Mouse (Mus musculus) heart, postnatal 0 days (tissue): ENCODE results near the gene Hist1h4f. TPM values are rescaled to one million over a fixed set of nuclear protein-coding genes. Genes with fewer than 3 reads are reported as not detected.

Experiments
- ATAC-seq: fragments of 200-750 bp; cut with Nextera tagmentation; 2 replicates; pipeline ENCODE4 v1.8.0; 2017; ENCODE audit warnings: low read depth, moderate number of reproducible peaks, moderate library complexity; ENCODE audit not compliant: insufficient read depth
- DNase-seq: peaks from one replicate; pipeline ENCODE4 v3.0.0-alpha.2; 2016; ENCODE audit warnings: low spot score
- H3K27ac ChIP-seq: fragments of 300-500 bp; sonication (generic); 2 replicates; pipeline ENCODE4 v1.5.1; 2014; ENCODE audit warnings: low read depth, mild to moderate bottlenecking
- H3K27me3 ChIP-seq: fragments of 300-500 bp; sonication (generic); 2 replicates; pipeline ENCODE4 v1.6.1; 2014; ENCODE audit warnings: low read length, mixed read lengths; ENCODE audit not compliant: control insufficient read depth, insufficient read depth
- H3K36me3 ChIP-seq: fragments of 300-500 bp; sonication (generic); replicated peaks from 2 replicates; pipeline ENCODE4 v1.6.1; 2014; ENCODE audit warnings: low read length, mixed read lengths; ENCODE audit not compliant: control insufficient read depth, insufficient read depth
- H3K4me1 ChIP-seq: fragments of 300-500 bp; sonication (generic); 2 replicates; pipeline ENCODE4 v1.6.1; 2014; ENCODE audit warnings: antibody characterized with exemption; ENCODE audit not compliant: control insufficient read depth, insufficient read depth
- H3K4me2 ChIP-seq: fragments of 300-500 bp; sonication (generic); 2 replicates; pipeline ENCODE4 v1.6.1; 2014; ENCODE audit warnings: low read depth, mild to moderate bottlenecking, low read length, moderate library complexity
- H3K4me3 ChIP-seq: fragments of 300-500 bp; sonication (generic); 2 replicates; pipeline ENCODE4 v1.5.1; 2014; ENCODE audit warnings: low read depth, low read length
- H3K9ac ChIP-seq: fragments of 300-500 bp; sonication (generic); replicated peaks from 2 replicates; pipeline ENCODE4 v1.6.1; 2014; ENCODE audit warnings: low read depth, low read length, mixed read lengths
- H3K9me3 ChIP-seq: fragments of 300-500 bp; sonication (generic); replicated peaks from 2 replicates; pipeline ENCODE4 v1.6.1; 2016; ENCODE audit warnings: low read length; ENCODE audit not compliant: control insufficient read depth
- CTCF ChIP-seq: IDR thresholded peaks from 2 replicates; pipeline ENCODE4 v1.5.1; 2016; ENCODE audit warnings: antibody characterized with exemption, control low read depth, low read depth
- EP300 ChIP-seq: IDR thresholded peaks from 2 replicates; pipeline ENCODE4 v1.6.1; 2016; ENCODE audit warnings: antibody characterized with exemption, low read depth
- WGBS: fragments of 180-500 bp; shearing (Covaris S2); extraction: QIAGEN DNeasy Blood & Tissue Kit; methylation state at CpG from one replicate; pipeline ENCODE4 v1.1.7; 2014; 5-methylcytosine and 5-hydroxymethylcytosine counted together
- polyA plus RNA-seq: library from polyadenylated mRNA; unstranded; fragments of >200 nt; fragmentation: Nextera tagmentation; extraction: Ambion mirVana; gene quantifications from 2 replicates; pipeline ENCODE4 v1.2.1, GENCODE M21; 2015
- total RNA-seq: library from RNA; depleted of rRNA; stranded (reverse); fragments of >200 nt; gene quantifications from 2 replicates; pipeline ENCODE4 v1.2.3, GENCODE M21; 2014; ENCODE audit warnings: low replicate concordance

Hist1h4f gene
- total and polyA plus RNA-seq, 2 experiments from 2014 or later: 3,073 TPM; not detected in 1

DNA sequence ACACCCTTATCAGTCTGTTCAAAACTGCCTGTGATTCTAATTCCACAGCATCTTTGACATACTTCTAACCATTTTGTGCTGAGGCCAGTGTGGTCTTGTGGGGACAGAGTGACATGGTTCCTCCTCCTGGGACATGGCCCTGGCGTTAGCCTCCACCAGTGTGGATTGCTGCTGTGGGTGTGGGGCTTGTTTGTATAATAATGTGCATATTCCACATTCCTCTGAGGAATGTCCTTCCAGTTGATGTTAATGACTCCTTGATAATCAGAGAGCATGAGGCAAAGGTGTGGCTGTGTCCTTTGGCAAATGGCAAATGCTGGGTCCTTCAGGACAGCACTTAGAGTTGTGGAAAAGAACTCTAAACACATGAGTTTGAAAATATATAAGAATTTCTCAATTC is 37.9 kb downstream of the Hist1h4f start:
- Histone ChIP-seq H3K27me3 (no peaks in the 10 kb centered on the region), H3K4me1 (no peaks in the 10 kb centered on the region), H3K9ac (no peak overlapping the region), H3K4me2 (no peak overlapping the region), H3K4me3 (no peak overlapping the region), H3K27ac (no peak overlapping the region), H3K36me3 (no peaks in the 10 kb centered on the region), H3K9me3 (no peaks in the 10 kb centered on the region)
- no peak for DNase-seq
- TF ChIP-seq EP300: no peak
- no peak for TF ChIP-seq CTCF
- ATAC-seq: no peak
- WGBS: 84% methylated on average over 1 of the region's 1 CpGs

DNA sequence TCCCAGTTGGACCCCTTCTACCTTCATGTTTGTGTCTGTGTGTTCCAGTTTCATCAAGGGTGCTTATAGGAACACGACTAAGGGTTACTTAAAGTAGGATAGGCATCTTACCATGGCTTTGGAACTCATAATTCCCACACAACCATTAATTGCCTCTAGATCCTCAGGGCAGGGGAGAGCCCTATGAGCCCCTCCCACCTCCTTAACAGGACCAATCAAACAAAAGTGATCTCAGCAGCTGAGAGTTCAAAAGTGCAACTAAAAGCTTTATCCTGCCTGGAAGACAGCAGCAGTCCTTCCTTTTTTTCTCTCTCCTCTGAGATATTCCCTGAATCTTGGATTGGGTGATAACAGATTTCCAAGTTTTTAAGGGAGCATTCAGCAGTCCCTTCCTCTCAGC is 41.3 kb downstream of the Hist1h4f start:
- DNase-seq (no peak), ATAC-seq (no peak)
- H3K27ac ChIP-seq: no peak overlapping the region

DNA sequence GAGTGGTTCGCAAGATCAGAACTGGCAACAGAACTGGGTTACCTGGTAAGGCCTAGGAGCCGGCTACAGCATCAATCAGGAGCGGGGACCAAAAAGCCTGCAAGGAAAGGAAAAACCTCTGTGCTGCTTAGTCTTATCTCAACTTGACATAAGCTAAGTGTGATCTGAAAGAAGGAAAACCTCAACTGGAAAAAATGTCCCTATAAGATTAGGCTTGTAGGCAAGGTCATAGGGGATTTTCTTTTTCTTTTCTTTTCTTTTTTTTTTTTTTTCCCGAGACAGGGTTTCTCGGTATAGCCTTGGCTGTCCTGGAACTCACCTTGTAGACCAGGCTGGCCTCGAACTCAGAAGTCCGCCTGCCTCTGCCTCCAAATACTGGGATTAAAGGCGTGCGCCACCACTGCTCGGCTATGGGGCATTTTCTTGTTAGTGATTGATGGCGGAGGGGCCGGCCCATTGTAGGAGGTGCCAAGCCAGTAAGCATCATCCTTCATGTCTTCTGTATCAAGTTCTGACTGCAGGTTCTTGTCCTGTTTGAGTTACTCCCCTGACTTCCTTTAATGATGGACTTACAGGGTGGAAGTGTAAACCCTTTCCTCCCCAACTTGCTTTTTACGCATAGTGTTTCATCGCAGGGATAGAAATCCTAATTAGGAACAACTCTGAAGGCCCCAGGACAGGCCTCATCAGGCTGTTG is 44.5 kb downstream of the Hist1h4f start:
- DNase-seq: no peak
- no peaks in the 10 kb centered on the region for H3K36me3 ChIP-seq
- H3K4me2 ChIP-seq: no peak overlapping the region
- no peak for ATAC-seq
- H3K27ac ChIP-seq: no peak overlapping the region
- H3K4me3 ChIP-seq: no peak overlapping the region
- 0 out of 2 replicates have a peak, but pooled peaks cover 13% of the 10 kb centered on the region for H3K4me1 ChIP-seq
- WGBS: 44% methylated on average over 14 of the region's 14 CpGs
- no peaks in the 10 kb centered on the region for H3K9me3 ChIP-seq
- TF ChIP-seq CTCF (no peak), EP300 (no peak)
- H3K27me3 ChIP-seq: no peaks in the 10 kb centered on the region
- no peak overlapping the region for H3K9ac ChIP-seq

More for the DNA sequence above, 41.3 kb downstream of the Hist1h4f start:
- Histone ChIP-seq H3K4me1 (0 out of 2 replicates have a peak, but pooled peaks cover 5% of the 10 kb centered on the region), H3K9me3 (no peaks in the 10 kb centered on the region), H3K27me3 (no peaks in the 10 kb centered on the region), H3K9ac (no peak overlapping the region), H3K4me3 (no peak overlapping the region), H3K4me2 (no peak overlapping the region), H3K36me3 (no peaks in the 10 kb centered on the region)
- TF ChIP-seq EP300 (no peak), CTCF (no peak)
- 30% methylated on average over 1 of the region's 1 CpGs for WGBS

GRCm38 (mm10) chr13:23506351-23506750 is 45.1 kb downstream of the Hist1h4f start:
- no peak for ATAC-seq
- Histone ChIP-seq H3K4me1 (0 out of 2 replicates have a peak, but pooled peaks cover 14% of the 10 kb centered on the region), H3K36me3 (no peaks in the 10 kb centered on the region), H3K9ac (no peak overlapping the region), H3K27me3 (no peaks in the 10 kb centered on the region), H3K4me2 (peak overlapping the region; percentile 45; the same call in 1 of the 2 replicates), H3K4me3 (no peak overlapping the region; the same call in 1 of the 2 replicates), H3K27ac (no peak overlapping the region), H3K9me3 (no peaks in the 10 kb centered on the region)
- DNase-seq: no peak
- 22% methylated on average over 13 of the region's 13 CpGs for WGBS
- TF ChIP-seq CTCF (no peak), EP300 (no peak)

DNA sequence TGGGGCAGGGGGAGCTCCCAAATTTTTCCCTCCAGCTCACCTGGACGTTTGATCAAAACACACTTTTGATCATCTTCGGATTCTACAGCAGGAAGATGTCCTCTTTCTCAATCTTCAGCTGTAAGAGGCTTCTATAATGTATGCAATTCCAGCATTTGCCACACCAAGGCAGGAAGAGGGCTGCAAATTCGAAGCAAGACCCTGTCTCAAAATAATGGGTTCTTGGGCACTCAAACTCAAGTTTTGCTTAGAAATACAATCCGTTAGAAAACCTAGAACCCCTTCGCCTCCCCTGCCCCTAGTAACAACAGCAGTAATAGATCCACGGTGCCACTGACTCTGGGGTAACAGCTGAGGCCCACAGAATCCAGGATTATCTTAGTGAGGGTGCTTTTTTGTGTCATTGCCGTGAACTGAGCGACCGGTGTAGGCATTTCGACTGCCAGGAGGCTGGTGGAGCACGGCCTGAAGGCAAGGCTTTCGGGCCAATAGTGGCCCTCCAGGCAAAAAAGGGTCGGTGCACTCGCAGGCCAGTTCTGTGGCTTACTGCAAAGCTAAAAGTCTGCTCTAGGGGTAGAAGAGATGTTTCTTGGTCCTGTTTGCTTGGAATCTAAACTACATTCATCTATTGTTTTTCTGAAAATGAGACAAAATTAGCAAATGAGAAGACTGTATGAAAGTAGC is 45.6 kb downstream of the Hist1h4f start:
- H3K27me3 ChIP-seq: no peaks in the 10 kb centered on the region
- no peak overlapping the region; the same call in 1 of the 2 replicates for H3K4me3 ChIP-seq
- H3K4me1 ChIP-seq: 0 out of 2 replicates have a peak, but pooled peaks cover 14% of the 10 kb centered on the region
- no peak overlapping the region for H3K27ac ChIP-seq
- H3K36me3 ChIP-seq: no peaks in the 10 kb centered on the region
- DNase-seq (no peak), ATAC-seq (no peak)
- TF ChIP-seq EP300 (no peak), CTCF (no peak)
- H3K9ac ChIP-seq: 0 out of 2 replicates have a peak overlapping the region, but pooled peaks have one; percentile 11
- H3K4me2 ChIP-seq: peak overlapping the region; percentile 45
- no peaks in the 10 kb centered on the region for H3K9me3 ChIP-seq
- 21% methylated on average over 14 of the region's 14 CpGs for WGBS
